Mouse (Mus musculus): Measurements from ENCODE around the gene Msi2.

Msi2 gene

DNA sequence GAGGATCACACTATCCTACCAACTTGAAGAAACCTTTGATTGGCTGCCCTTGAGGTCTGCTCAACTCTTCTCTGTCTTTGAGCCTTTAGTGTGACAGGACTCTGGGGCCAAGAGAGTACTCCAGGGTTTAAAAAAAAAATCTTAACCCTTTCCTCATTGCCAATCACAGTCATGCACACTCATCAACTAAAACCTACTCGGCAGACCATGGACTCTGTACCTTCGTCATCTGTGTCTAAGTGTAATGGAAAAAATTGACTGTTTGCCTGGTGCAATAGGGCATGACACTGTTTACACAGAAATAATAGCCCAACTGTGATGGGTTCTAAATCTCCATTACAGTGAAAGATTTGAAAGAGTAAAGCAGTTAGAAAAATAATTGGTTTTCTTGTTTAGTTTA is 186.3 kb downstream of the Msi2 start:
- no peak for DNase-seq

DNA sequence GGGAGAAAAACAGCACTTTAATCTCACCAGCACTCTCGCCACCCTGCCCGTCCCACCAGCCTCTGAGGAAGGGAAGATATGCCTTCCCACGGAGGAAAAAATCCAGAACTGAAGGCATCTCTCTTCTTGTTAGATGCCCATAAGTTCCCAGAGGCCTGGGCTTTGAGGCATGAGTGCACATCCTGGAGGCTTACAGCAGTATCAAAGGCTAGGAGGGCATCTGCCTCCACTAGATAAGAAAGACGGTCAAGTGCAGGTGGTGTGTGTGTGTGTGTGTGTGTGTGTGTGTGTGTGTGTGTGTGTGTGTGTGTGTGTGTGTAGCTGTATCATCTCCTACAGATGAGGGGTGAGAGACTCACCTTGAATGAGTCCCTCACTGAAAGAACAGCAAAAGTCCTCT is 188.3 kb downstream of the Msi2 start:
- no peak for DNase-seq

GRCm38 (mm10) chr11:88528522-88529101 is 189.7 kb downstream of the Msi2 start:
- DNase-seq, result peak; percentile 71

- DNase-seq, result peak; percentile 51
These were observed 191.6 kb downstream of the Msi2 start for GRCm38 (mm10) chr11:88526711-88527110.

- DNase-seq, result peak; percentile 74
These were observed 193.3 kb downstream of the Msi2 start for GRCm38 (mm10) chr11:88524790-88525575.

DNA sequence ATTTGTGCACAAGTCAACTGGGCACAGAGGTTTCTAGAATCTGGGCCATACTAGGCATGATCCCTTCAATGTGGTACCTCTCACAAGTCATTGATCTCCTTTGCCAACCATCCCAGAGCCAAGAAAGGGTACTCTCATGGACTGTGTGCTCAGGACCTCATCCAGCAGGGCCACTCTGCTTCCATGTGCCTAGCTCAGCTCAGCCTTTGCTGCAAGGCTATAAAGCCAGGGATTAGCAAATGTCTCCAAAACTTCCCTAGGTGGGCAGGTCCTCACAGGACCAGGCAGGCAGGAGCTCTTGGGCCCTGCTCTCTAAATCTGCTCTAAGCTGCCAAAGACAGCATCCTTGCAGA is 193.9 kb downstream of the Msi2 start:
- DNase-seq, result no peak

DNA sequence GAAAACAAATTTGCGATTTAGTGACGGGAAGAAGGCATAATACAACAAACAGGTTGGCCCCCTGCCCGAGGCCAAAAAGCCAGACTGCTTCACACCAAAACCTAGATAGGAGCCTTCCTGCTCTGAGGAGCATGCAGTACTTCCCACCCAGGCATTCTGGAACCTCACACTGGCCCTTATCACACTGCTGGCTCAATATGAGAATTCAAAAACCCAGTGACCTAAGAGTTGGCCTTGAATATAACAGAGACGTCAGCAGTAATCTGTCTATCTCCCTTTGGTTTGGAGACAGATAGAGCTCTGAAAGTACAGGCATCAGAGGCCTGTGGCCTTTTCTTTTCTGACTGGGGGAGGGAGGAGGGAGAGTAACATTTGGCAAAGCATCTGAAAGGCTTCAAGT is 194.4 kb downstream of the Msi2 start:
- DNase-seq, result no peak

GRCm38 (mm10) chr11:88523511-88523910 is 194.8 kb downstream of the Msi2 start:
- peak; percentile 55 for DNase-seq

GRCm38 (mm10) chr11:88522114-88522513 is 196.2 kb downstream of the Msi2 start:
- DNase-seq, result no peak

GRCm38 (mm10) chr11:88520951-88521730 is 197.2 kb downstream of the Msi2 start:
- DNase-seq, result peak; percentile 79

DNA sequence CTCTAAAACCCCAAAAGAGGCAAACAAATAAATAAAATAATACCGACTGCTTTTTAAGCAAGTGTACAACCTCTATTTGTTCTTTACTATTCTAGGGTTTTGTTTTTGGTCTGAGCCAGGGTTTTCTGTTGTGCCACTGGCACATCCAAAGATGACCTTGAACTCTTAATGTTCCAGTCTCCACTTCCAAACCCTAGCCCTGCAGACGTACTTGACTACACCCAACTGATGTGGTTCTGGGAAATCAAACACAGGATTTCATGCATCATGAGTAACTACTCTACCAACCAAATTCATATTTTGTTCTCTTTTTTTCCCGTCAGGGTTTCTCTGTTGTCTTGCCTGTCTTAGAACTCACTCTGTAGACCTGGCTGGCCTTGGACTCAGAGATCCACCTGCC is 200.0 kb downstream of the Msi2 start:
- DNase-seq, result no peak

DNA sequence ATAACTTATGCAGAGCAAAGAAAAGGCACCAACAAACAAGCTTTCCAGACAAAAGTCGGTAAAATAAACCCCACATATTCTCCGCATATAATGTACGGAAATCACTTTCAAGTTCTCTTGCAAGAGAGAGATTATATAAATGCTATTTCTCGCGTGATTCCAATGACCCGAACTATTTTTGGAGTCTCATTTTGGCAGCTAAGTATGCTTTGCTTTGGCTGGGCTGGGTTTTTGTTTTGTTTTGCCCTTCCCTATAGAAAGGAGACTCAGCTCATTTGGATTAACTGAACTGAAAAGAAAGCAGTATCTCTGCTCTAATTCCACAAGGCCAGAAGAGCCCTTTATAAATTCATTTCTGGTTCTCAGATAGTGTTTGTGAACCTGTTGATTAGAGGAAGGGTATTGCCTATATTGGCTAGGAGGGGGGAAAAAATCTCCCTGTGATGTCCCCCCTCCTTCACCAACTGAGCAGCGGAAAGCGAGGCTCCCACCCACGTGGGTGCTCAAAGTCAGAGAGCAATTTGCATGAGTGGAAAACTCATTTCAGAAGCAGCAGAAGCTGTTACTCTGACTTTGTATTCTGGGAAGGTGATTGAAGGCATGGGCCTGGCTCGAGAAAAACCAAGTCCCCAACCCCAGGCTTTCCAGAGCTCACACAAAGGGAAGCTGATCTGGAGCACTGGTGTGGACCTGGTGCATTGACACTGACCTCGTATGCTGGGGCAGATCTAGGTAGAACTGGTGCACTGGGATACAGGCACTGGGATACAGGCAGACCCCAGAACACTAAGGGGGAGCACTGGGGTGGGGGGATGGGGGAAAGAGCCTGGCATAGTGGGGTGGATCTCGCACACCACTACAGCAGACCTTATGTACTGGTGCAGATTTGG is 201.5 kb downstream of the Msi2 start:
- DNase-seq, result no peak

DNA sequence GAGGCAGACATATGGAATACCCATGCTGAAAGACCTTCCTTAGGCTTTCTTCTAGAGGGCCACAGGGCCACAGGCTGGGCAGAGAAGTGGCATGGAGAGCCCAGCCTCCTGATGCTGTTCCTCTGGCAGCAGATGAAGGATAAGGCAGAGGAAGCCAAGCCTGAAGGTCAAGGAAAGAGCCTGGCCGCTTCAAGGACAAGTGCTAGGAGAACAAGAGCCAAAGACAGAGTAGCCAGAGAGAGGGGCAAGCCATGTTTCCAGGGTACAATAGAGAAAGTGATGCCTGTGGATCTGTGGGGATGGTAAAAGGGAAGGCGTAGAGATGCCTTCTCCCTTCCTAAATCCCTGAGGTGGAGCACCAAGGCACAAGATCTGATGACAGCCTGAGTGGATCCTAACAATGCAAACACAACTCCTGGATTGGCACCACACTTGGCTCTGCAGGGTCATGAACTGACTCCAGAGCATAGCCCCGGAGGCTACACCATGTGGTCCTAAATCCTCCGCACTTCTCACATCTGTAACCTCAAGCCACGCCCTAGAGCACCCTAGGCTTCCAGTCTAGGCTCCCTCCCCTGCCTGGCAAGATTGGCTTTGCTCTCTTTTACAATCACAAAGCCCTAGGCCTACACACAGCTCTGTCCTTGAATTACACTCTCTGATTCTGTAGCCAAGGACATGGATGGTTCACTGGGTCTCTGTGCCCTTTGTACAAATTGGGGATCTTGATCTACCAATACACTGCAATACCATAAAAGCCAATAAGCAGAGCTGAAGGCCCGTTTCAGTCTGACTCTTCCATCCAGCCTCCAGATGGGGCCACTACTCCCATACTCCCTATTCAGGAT is 202.4 kb downstream of the Msi2 start:
- no peak for DNase-seq

- no peak for DNase-seq
These were observed 203.0 kb downstream of the Msi2 start for GRCm38 (mm10) chr11:88515267-88515666.

- DNase-seq, result no peak
These were observed 204.0 kb downstream of the Msi2 start for GRCm38 (mm10) chr11:88514151-88514926.

DNA sequence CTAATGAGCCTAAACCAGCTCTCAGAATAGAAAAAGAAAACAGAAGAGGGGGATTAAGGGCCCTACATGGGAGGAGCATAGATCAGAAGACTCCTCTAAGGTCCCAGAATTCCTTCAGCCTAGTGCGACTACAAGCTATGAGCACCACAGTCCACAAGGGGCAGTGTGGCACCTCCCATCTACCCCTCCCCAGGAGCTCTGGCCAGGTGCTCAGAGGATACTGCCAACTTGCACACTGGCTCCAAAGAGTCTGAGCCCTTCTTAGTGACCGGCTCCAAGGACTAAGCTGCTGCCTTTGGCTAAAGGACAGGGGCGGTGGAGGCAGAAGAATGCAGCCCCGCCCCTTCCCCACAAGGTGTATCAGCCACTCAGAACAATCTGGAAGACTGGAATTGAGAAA is 205.7 kb downstream of the Msi2 start:
- peak; percentile 81 for DNase-seq

DNA sequence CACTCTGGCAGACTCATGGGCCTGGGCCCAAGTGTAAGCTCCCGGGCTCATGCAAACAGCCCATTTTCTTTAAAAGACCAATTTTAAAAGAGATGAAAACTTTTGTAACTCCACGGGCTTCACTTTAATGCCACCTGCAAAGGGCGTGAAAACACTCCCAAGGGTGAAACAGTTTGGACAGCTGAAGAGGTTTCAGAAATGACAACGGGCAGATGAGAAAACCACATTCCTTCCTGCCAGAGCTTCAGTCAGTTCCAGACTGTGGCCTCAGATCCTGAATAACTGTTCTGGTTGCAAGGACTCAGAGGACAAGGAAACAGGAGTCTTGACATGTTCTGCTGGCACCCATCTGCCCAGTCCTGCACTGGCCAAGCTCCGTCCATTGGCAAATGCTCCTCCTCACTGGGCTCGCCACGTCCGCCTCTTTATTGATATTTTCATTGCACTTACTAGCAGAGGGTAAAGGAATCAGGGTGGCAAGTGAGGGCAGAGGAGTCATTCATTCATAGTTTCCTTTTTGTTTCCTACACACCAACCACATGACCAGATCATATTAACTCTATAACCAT is 207.9 kb downstream of the Msi2 start:
- DNase-seq, result no peak

- no peak for DNase-seq
These were observed 208.8 kb downstream of the Msi2 start for GRCm38 (mm10) chr11:88509464-88509863.

GRCm38 (mm10) chr11:88508133-88508532 is 210.2 kb downstream of the Msi2 start:
- DNase-seq, result peak; percentile 50

DNA sequence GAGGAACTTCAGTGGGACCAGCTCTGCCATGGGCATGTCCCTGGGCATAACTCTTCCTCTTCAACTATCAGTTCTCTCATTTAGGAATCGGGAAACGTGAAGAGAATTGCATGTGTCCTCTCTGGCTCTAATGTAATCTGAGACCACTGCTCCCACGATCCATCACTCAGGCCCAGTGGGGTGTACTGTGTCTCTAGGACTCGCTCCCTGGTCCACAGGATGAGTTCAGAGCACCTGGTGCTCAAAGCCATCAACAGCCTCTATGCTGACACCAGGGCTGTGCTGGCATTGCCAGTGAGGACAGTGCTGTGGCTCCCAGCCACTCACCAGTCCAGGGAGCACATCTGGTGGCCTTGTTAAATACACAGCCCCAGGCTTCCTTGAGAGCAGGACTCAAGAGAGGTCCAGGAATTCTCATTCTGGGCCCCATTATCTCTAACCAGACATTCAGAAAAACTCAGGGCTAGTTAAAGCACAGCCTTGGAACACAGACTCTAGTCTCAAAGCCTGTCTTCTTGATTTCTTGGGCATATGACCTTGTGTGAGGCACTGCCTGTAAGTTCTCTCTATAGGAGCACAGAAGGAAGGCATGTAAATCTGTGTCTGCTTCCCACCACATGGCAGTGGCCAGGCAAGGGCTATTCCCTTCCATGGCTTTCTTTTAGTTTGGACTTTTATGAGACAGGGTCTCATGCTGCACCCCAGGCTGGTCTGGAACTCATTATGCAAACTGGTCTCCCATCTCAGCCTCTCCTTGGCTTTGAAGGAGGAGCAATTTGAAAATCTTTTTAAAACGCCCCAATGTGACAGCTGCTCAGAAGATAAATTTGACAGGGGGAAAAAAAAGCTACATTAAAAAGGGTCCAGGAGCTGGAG is 211.5 kb downstream of the Msi2 start:
- DNase-seq, result peak; percentile 69

Measured in retina, postnatal 1 day (tissue).